Mouse (Mus musculus): Measurements from ENCODE around the gene Slc16a7.

GRCm38 (mm10) chr10:125390011-125390410 lies 746 bp upstream of the Slc16a7 start:
- TF ChIP-seq CTCF (IDR thresholded peaks at IDR 0.05; ENCODE audit: extremely low read depth, insufficient read length, insufficient replicate concordance, low read depth, low read length) (no peak), POLR2A (IDR thresholded peaks at IDR 0.05; ENCODE audit: low read depth, low read length) (no peak)
